Comparison of ENCODE assay signal across 24 mouse cellular contexts in genomic region chr8:122935118-122935517, GRCm38 (mm10).
DNase-seq lines count a peak whose midpoint lies in the region; ATAC-seq and TF ChIP-seq lines count a peak whose summit lies in the region.
"Had no signal": no experiment of that assay in that cellular context is flagged by ENCODE, and none has a peak within 500 bp of the region (broad histone marks: within the 10 kb centered on the region; RNA-seq: fewer than 3 reads in every experiment).

No protein-coding gene starts in this region.

- peak overlapping the region; percentile 76 for H3K27ac ChIP-seq in cerebellum, adult 2 months (ENCODE audit: insufficient read depth, low read length)
- H3K27ac ChIP-seq in hindbrain, embryonic 16.5 days (ENCODE audit: low read depth, low read length), result peak overlapping the region; percentile 49; the same call in 1 of the 2 replicates
- no peak overlapping the region for H3K27ac ChIP-seq in hindbrain, embryonic 10.5 days
- peak overlapping the region; percentile 35; the same call in 1 of the 2 replicates for H3K27ac ChIP-seq in neural tube, embryonic 14.5 days (ENCODE audit: low read depth, low read length)
- H3K27ac ChIP-seq: embryonic facial prominence, embryonic 13.5 days; gastrocnemius, adult 2 months; heart, embryonic 15.5 days; kidney, postnatal 0 days; limb, embryonic 10.5 days; liver, embryonic 15.5 days; lung, embryonic 15.5 days had no signal

- no peak for ATAC-seq in hindbrain, embryonic 16.5 days
- ATAC-seq in neural tube, embryonic 14.5 days (ENCODE audit: low read depth), result no peak
- ATAC-seq: midbrain, embryonic 16.5 days had no signal

- H3K9me3 ChIP-seq in hindbrain, embryonic 16.5 days (ENCODE audit: control insufficient read depth, low read length), result no peaks in the 10 kb centered on the region
- H3K9me3 ChIP-seq in hindbrain, embryonic 10.5 days, result no peaks in the 10 kb centered on the region
- no peaks in the 10 kb centered on the region for H3K9me3 ChIP-seq in neural tube, embryonic 14.5 days (ENCODE audit: control insufficient read depth, low read length)
- H3K9me3 ChIP-seq: embryonic facial prominence, embryonic 13.5 days; heart, embryonic 15.5 days; limb, embryonic 10.5 days; liver, embryonic 15.5 days; lung, embryonic 15.5 days had no signal

- no peak for TF ChIP-seq CTCF in cerebellum, adult 2 months (IDR thresholded peaks at IDR 0.05; ENCODE audit: borderline replicate concordance, insufficient read depth, low read depth, low read length)

- no peak overlapping the region for H3K9ac ChIP-seq in hindbrain, embryonic 16.5 days (ENCODE audit: low read depth, low read length)
- no peak overlapping the region for H3K9ac ChIP-seq in neural tube, embryonic 14.5 days (replicated peaks; ENCODE audit: low read depth, low read length)
- H3K9ac ChIP-seq: embryonic facial prominence, embryonic 13.5 days; heart, embryonic 15.5 days; liver, embryonic 15.5 days; lung, embryonic 15.5 days had no signal

- no peak overlapping the region for H3K4me2 ChIP-seq in hindbrain, embryonic 16.5 days (ENCODE audit: low read length)
- no peak overlapping the region for H3K4me2 ChIP-seq in neural tube, embryonic 14.5 days (ENCODE audit: low read depth, low read length)
- H3K4me2 ChIP-seq: embryonic facial prominence, embryonic 13.5 days; heart, embryonic 15.5 days; liver, embryonic 15.5 days; lung, embryonic 15.5 days had no signal

- H3K4me3 ChIP-seq in cerebellum, adult 2 months (replicated peaks; ENCODE audit: insufficient read depth, low read depth, low read length), result no peak overlapping the region
- H3K4me3 ChIP-seq in hindbrain, embryonic 16.5 days (ENCODE audit: low read length), result no peak overlapping the region
- no peak overlapping the region for H3K4me3 ChIP-seq in hindbrain, embryonic 10.5 days
- H3K4me3 ChIP-seq in neural tube, embryonic 14.5 days (ENCODE audit: low read depth, low read length), result no peak overlapping the region
- H3K4me3 ChIP-seq: embryonic facial prominence, embryonic 13.5 days; erythroblast, embryonic 14.5 days; gastrocnemius, adult 2 months; heart, embryonic 15.5 days; limb, embryonic 10.5 days; liver, embryonic 15.5 days; lung, embryonic 15.5 days; myocyte had no signal

- peak in 1 of 2 experiments; percentile 79 for DNase-seq in cerebellum, adult 2 months
- no peak for DNase-seq in cerebellum, postnatal 14 days
- DNase-seq in hindbrain, embryonic 10.5 days (ENCODE audit: low spot score), result no peak
- peak; percentile 70 for DNase-seq in cerebellum, adult 9-11 months
- DNase-seq in lung, postnatal 36 days, result no peak
- DNase-seq: adrenal gland, postnatal 36 days; embryo, embryonic 11 days; gastrocnemius, adult 2 months; heart, postnatal 36 days; liver; lung, postnatal 4 days; right cerebral cortex, postnatal 25 days; thymus, postnatal 25 days had no signal

- H3K4me1 ChIP-seq in cerebellum, adult 2 months (ENCODE audit: control insufficient read depth, insufficient read depth, low read length), result peaks cover 63% of the 10 kb centered on the region
- peaks cover 31% of the 10 kb centered on the region for H3K4me1 ChIP-seq in hindbrain, embryonic 16.5 days (ENCODE audit: control insufficient read depth, insufficient read depth, low read depth, low read length)
- H3K4me1 ChIP-seq in hindbrain, embryonic 10.5 days (replicated peaks), result peaks cover 36% of the 10 kb centered on the region
- H3K4me1 ChIP-seq in neural tube, embryonic 14.5 days (ENCODE audit: control insufficient read depth, insufficient read depth, low read length), result peaks cover 21% of the 10 kb centered on the region

- H3K36me3 ChIP-seq in hindbrain, embryonic 16.5 days (ENCODE audit: control insufficient read depth, insufficient read depth, low read length), result no peaks in the 10 kb centered on the region
- no peaks in the 10 kb centered on the region for H3K36me3 ChIP-seq in hindbrain, embryonic 10.5 days
- no peaks in the 10 kb centered on the region for H3K36me3 ChIP-seq in neural tube, embryonic 14.5 days (ENCODE audit: control insufficient read depth, insufficient read depth, low read length)
- H3K36me3 ChIP-seq: embryonic facial prominence, embryonic 13.5 days; heart, embryonic 15.5 days; limb, embryonic 10.5 days; liver, embryonic 15.5 days; lung, embryonic 15.5 days had no signal

- WGBS in cerebellum, adult 2 months, result 5% methylated on average over 1 of the region's 1 CpGs
- WGBS in hindbrain, embryonic 16.5 days, result 43% methylated on average over 1 of the region's 1 CpGs
- WGBS in hindbrain, embryonic 10.5 days, result 95% methylated on average over 1 of the region's 1 CpGs
- 30% methylated on average over 1 of the region's 1 CpGs for WGBS in neural tube, embryonic 14.5 days

- H3K27me3 ChIP-seq in cerebellum, adult 2 months (ENCODE audit: control insufficient read depth, insufficient read depth, low read length), result no peaks in the 10 kb centered on the region
- H3K27me3 ChIP-seq in hindbrain, embryonic 16.5 days (replicated peaks; ENCODE audit: control insufficient read depth, insufficient read depth, low read length), result no peaks in the 10 kb centered on the region
- no peaks in the 10 kb centered on the region for H3K27me3 ChIP-seq in hindbrain, embryonic 10.5 days (ENCODE audit: insufficient read depth, poor library complexity, severe bottlenecking)
- no peaks in the 10 kb centered on the region for H3K27me3 ChIP-seq in neural tube, embryonic 14.5 days (ENCODE audit: control insufficient read depth, insufficient read depth, low read length)
- H3K27me3 ChIP-seq: embryonic facial prominence, embryonic 13.5 days; heart, embryonic 15.5 days; liver, embryonic 15.5 days; lung, embryonic 15.5 days had no signal

- no peak for TF ChIP-seq POLR2A in cerebellum, adult 2 months (IDR thresholded peaks at IDR 0.05; ENCODE audit: borderline replicate concordance, insufficient read depth, low read length)
